Mouse (Mus musculus): ENCODE measurements around the gene Marveld3. TPM values are rescaled to one million over a fixed set of nuclear protein-coding genes. Genes with fewer than 3 reads are reported as not detected.

The Marveld3 gene
- total RNA-seq, 2 experiments from 2014 or later: not detected

DNA sequence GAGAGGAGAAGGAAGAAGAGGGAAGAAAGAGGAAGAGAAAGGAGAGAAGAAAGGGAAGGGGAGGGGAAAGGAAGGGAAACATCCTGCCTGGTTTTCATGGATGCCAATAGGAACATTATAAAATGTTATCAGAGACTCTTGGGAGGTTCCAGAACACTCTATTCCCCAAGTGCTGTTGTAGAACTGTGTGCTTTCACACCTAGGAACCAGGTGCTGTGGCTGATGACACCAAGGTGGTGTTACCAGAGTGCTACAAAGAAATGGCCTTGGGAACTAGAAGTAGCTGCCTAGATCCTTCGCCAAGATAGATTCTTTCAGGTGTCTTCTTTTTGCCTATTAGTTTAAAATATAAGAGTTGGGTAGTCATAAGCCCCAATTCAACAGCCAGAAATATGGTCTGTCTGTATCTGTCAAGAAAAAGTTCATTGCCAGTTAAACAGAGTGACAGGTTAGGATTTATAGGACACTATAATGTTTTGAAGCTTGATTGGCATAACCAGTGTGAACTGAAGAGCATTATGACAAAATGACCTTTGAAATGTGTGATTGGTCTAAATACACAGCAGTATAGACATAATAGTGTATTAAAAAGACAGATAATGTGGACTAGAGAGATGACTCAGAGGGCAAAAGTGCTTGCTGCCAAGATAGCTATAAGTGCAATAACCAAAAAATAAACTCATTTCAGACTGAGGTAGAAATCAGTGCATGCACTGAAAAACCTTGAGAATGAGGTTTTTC, 56.9 kb downstream of the Marveld3 start:
- DNase-seq (ENCODE audit: low spot score in 2 of 2): no peak

GRCm38 (mm10) chr8:109903909-109904469, 58.0 kb downstream of the Marveld3 start:
- peak; percentile 18 to 26 for DNase-seq (ENCODE audit: low spot score in 2 of 2)

GRCm38 (mm10) chr8:109902379-109902778, 59.6 kb downstream of the Marveld3 start:
- DNase-seq (ENCODE audit: low spot score in 2 of 2): no peak

Other genes starting within 250 kb of the Marveld3 start
- 10 to 100 TPM; 40.8 to 41.1 TPM for gene Atxn1l, start 224.5 kb downstream of the Marveld3 start, total RNA-seq (2021)
- gene Ap1g1, start 183.6 kb downstream of the Marveld3 start, total RNA-seq (2021): 10 to 100 TPM; 80.2 to 96.9 TPM
- gene Phlpp2, start 93.7 kb downstream of the Marveld3 start, total RNA-seq (2021): 10 to 100 TPM; 23.4 to 23.9 TPM
- not detected for gene Tat, start 28.2 kb upstream of the Marveld3 start, total RNA-seq (2021)
- gene Chst4, start 77.5 kb upstream of the Marveld3 start, total RNA-seq (2021): not detected
- gene Zfp612, start 117.5 kb upstream of the Marveld3 start, total RNA-seq (2021): 10 to 100 TPM; 18.3 to 19.6 TPM
- not detected for gene Gm21964, start 139.0 kb upstream of the Marveld3 start, total RNA-seq (2021)
- not detected for gene Gm17720, start 140.6 kb upstream of the Marveld3 start, total RNA-seq (2021)
- gene Calb2, start 206.0 kb upstream of the Marveld3 start, total RNA-seq (2021): 100 to 1,000 TPM; 106 to 116 TPM

Data from layer of hippocampus, postnatal 10 days (tissue).